Mouse (Mus musculus) forebrain, embryonic 16.5 days (tissue): ENCODE measurements around the gene Ttc9b. TPM values are rescaled to one million over a fixed set of nuclear protein-coding genes. Genes with fewer than 3 reads are reported as not detected.
A peak's percentile ranks its signal among the peaks of the same experiment; 100 is the strongest.

ENCODE experiments used
- ATAC-seq: fragments of 200-750 bp; cut with Nextera tagmentation; 2 replicates; pipeline ENCODE4 v1.8.0; 2017; ENCODE audit warnings: mild to moderate bottlenecking, moderate library complexity
- H3K27ac ChIP-seq: fragments of 300-500 bp; sonication (generic); 2 replicates; pipeline ENCODE4 v1.5.1; 2014; ENCODE audit warnings: low read length, control low read depth
- H3K27me3 ChIP-seq: fragments of 300-500 bp; sonication (generic); replicated peaks from 2 replicates; pipeline ENCODE4 v1.6.1; 2014; ENCODE audit warnings: low read length; ENCODE audit not compliant: control insufficient read depth, insufficient read depth
- H3K36me3 ChIP-seq: fragments of 300-500 bp; sonication (generic); 2 replicates; pipeline ENCODE4 v1.6.1; 2014; ENCODE audit not compliant: control insufficient read depth, insufficient read depth
- H3K4me1 ChIP-seq: fragments of 300-500 bp; sonication (generic); replicated peaks from 2 replicates; pipeline ENCODE4 v1.6.1; 2014; ENCODE audit warnings: low read length; ENCODE audit not compliant: control insufficient read depth, insufficient read depth
- H3K4me2 ChIP-seq: fragments of 300-500 bp; sonication (generic); 2 replicates; pipeline ENCODE4 v1.6.1; 2014; ENCODE audit warnings: mild to moderate bottlenecking, low read length, control low read depth
- H3K4me3 ChIP-seq: fragments of 300-500 bp; sonication (generic); replicated peaks from 2 replicates; pipeline ENCODE4 v1.5.1; 2014; ENCODE audit warnings: mild to moderate bottlenecking, low read length, control low read depth
- H3K9ac ChIP-seq: fragments of 300-500 bp; sonication (generic); replicated peaks from 2 replicates; pipeline ENCODE4 v1.6.1; 2014; ENCODE audit warnings: low read depth, low read length, control low read depth
- H3K9me3 ChIP-seq: fragments of 300-500 bp; sonication (generic); 2 replicates; pipeline ENCODE4 v1.6.1; 2016; ENCODE audit warnings: low read length; ENCODE audit not compliant: control insufficient read depth
- WGBS: fragments of 180-500 bp; shearing (Covaris S2); extraction: QIAGEN DNeasy Blood & Tissue Kit; methylation state at CpG from one replicate; pipeline ENCODE4 v1.1.7; 2014; 5-methylcytosine and 5-hydroxymethylcytosine counted together
- polyA plus RNA-seq: library from polyadenylated mRNA; unstranded; fragments of >200 nt; fragmentation: Nextera tagmentation; extraction: Ambion mirVana; gene quantifications from 2 replicates; pipeline ENCODE4 v1.2.1, GENCODE M21; 2015

The Ttc9b gene
- polyA plus RNA-seq, 1 experiment from 2014 or later: 65.7 TPM

DNA sequence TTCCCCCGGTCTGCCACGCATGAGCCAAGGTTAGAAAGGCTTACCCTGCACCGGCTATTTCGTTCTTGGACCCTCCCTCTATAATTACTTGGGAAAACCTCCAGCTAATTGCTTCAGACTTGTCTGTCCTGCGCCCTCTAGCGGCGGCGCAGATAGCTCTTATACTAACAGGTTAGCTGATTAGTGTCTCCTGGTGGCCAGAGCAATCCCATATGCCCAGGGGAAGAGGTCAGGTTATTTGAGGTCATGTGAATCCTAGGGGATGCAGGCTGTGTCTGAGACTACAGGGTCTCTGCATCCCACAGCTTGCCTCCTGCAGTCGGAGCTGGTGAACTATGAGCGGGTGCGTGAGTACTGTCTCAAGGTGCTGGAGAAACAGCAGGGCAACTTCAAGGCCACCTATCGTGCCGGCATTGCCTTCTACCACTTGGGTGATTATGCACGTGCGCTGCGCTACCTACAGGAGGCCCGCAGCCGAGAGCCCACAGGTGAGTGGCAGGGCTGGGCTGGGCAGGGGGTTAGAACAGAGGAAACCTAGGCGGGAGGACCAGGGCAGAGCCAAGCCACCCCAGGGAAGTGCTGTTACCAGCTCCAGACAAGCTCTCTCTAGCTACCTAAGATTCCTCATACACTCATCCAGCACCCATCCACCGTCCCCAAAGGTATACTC is 1.0 kb downstream of the Ttc9b start:
- WGBS: 64% methylated on average over 20 of the region's 20 CpGs
- no peak overlapping the region for H3K27ac ChIP-seq
- peaks cover 22% of the 10 kb centered on the region for H3K4me1 ChIP-seq
- H3K4me2 ChIP-seq: peak overlapping the region; percentile 65
- no peak for ATAC-seq
- no peaks in the 10 kb centered on the region for H3K9me3 ChIP-seq
- peaks cover 8% of the 10 kb centered on the region; the same call in 1 of the 2 replicates for H3K36me3 ChIP-seq
- no peak overlapping the region for H3K9ac ChIP-seq
- peak overlapping the region; percentile 64 for H3K4me3 ChIP-seq
- no peaks in the 10 kb centered on the region for H3K27me3 ChIP-seq

DNA sequence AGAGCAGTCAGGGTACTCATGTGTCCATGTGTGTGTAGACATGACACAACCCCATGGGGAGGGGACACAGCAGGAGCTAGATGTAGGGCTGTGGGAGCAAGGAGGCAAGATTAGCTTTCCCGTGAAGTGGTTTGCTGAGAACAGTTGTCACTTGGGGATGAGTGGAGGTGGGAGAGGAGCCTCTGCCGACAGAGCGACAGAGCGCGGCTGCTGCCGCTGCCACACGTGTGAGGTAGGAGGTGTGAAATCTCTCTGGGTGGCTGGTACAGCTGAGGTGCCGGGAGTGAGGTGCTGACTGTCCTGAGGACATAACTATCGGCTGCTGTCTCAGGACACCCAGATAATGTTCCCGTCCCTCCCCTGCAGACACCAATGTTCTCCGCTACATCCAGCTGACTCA is 1.8 kb downstream of the Ttc9b start:
- Histone ChIP-seq H3K9ac (no peak overlapping the region), H3K9me3 (no peaks in the 10 kb centered on the region), H3K27ac (no peak overlapping the region), H3K27me3 (no peaks in the 10 kb centered on the region), H3K4me3 (no peak overlapping the region), H3K4me2 (0 out of 2 replicates have a peak overlapping the region, but pooled peaks have one; percentile 6), H3K4me1 (peaks cover 22% of the 10 kb centered on the region), H3K36me3 (peaks cover 8% of the 10 kb centered on the region; the same call in 1 of the 2 replicates)
- WGBS: 72% methylated on average over 11 of the region's 11 CpGs
- ATAC-seq: no peak

DNA sequence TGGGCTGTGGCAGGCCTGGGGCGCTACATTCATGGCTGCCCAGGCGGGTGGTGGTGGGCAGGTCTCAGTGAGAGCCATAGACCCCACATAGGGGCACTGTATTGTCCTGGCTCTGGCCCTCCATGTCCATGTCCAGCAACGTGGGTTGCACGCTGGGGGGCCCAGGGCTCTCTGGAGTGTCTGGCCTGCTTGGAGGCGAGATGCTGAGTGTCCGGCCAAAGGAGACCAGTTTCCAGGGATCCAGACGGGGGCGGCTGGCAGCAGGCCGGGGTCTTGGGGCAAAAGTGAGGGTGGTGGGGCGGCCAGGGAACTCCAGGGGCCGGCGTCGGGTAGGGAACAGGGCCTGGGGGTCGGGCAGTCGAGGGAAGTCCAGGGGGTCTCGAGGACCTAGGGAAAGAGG is 2.9 kb downstream of the Ttc9b start:
- H3K36me3 ChIP-seq: peaks cover 13% of the 10 kb centered on the region; the same call in 1 of the 2 replicates
- 86% methylated on average over 16 of the region's 16 CpGs for WGBS

DNA sequence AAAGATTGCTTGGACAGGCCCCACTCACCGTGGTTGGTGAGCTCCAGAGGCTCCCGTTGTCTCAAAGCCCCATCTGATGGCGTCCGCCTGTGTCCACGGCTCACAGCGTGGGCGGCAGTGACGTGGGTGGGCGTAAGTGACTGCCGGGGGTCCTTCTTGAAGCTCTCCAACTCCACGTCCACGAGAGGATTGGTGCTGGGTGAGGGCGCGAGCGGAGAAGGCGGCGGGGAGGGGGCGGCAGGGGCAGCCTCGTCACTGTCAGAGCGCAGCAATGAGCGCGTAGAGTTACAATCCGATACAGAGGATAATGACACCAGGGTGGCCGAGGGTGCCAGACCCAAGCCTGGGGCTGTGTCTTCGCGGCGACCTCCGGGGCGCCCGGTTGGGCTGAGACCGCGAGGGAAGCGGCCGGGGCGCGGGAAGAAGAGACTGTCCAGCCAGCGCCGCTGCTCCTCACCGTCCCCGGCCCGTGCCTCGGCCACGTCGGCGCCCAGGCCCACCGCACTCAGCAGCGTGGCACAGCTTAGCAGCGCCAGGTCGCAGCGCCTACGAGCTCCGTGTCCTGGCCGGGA is 4.2 kb downstream of the Ttc9b start:
- H3K9ac ChIP-seq: no peak overlapping the region
- H3K4me3 ChIP-seq: no peak overlapping the region
- H3K9me3 ChIP-seq: no peaks in the 10 kb centered on the region
- 33% methylated on average over 53 of the region's 53 CpGs for WGBS
- no peak overlapping the region for H3K27ac ChIP-seq
- no peak overlapping the region for H3K4me2 ChIP-seq
- H3K27me3 ChIP-seq: no peaks in the 10 kb centered on the region
- peaks cover 13% of the 10 kb centered on the region; the same call in 1 of the 2 replicates for H3K36me3 ChIP-seq
- peaks cover 20% of the 10 kb centered on the region for H3K4me1 ChIP-seq
- ATAC-seq: no peak

More for the DNA sequence above, 2.9 kb downstream of the Ttc9b start:
- H3K9me3 ChIP-seq: no peaks in the 10 kb centered on the region
- H3K4me1 ChIP-seq: peaks cover 22% of the 10 kb centered on the region
- H3K9ac ChIP-seq: no peak overlapping the region
- no peak for ATAC-seq
- no peaks in the 10 kb centered on the region for H3K27me3 ChIP-seq
- H3K4me3 ChIP-seq: no peak overlapping the region
- H3K4me2 ChIP-seq: no peak overlapping the region
- no peak overlapping the region for H3K27ac ChIP-seq

DNA sequence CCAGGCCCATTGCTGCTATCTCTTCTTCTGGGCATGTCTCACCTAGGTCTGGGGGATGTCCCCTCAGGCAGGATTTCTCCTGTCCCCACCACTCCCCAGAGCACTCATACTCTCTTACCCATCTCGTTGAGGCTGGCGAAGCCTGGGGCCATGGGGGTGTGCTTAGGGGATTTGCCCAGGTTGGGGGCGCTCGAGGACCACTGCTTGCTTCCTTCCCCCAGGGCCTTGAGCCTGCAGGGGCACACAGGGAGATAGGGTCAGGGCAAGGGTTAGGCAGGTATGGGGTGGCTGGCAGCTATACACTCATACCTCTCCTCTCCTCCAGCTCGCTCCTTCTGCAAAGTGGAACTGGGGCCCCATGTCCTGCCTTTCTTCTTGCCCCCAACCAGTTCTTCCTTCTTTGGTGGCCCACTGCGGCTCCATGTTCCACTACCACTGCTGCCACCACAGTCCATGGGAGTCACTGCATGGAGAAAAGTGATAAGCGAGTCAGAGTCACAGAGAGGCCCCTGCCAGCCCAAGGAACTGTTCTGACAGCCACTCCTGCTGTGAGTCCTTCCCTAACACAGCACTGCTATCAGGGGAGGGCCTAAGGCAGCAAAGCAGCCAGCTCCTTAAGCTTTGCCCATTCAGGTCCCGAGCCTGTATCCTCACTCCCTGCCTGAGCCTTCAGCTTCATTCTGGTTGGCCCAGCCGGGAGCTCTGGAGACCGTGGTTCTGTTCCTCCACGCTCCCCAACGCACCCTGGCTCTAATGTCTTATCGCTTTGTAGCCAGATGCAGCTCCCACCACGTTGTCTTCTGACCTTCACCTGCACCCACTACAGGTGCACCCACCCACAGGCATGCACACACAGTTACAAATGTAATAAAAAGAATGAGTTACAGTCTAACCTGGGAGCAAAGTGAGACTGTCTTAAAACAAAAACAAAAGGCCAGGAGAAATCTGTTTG is 5.3 kb downstream of the Ttc9b start:
- H3K36me3 ChIP-seq: peaks cover 13% of the 10 kb centered on the region; the same call in 1 of the 2 replicates
- WGBS: 65% methylated on average over 14 of the region's 14 CpGs

DNA sequence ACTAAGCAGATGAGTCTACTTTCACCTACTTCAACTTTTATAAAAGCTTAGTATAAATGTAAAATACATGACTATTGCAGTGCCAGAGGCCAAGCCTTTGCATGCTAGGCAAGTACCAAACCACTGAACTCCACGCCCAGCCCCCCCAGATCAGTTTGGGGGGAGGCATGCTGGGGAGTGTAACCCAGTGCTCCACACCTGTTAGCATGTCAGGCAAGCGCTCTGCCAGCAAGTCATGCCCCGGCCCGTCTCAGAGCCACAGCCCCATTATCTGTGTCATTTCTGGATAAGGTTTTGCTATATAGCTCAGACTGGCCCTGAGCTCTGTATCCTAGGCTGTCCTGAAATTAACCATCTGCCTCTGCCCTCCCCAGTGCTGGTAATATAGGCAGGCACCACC is 8.3 kb downstream of the Ttc9b start:
- no peaks in the 10 kb centered on the region for H3K4me1 ChIP-seq
- peaks cover 12% of the 10 kb centered on the region; the same call in 1 of the 2 replicates for H3K36me3 ChIP-seq
- WGBS: 96% methylated on average over 4 of the region's 4 CpGs
- no peaks in the 10 kb centered on the region for H3K27me3 ChIP-seq
- no peak for ATAC-seq
- no peak overlapping the region for H3K27ac ChIP-seq
- no peaks in the 10 kb centered on the region for H3K9me3 ChIP-seq
- H3K4me2 ChIP-seq: no peak overlapping the region
- no peak overlapping the region for H3K4me3 ChIP-seq
- no peak overlapping the region for H3K9ac ChIP-seq

More for the DNA sequence above, 5.3 kb downstream of the Ttc9b start:
- Histone ChIP-seq H3K9me3 (no peaks in the 10 kb centered on the region), H3K27me3 (no peaks in the 10 kb centered on the region), H3K4me3 (no peak overlapping the region), H3K27ac (no peak overlapping the region), H3K9ac (no peak overlapping the region), H3K4me2 (no peak overlapping the region), H3K4me1 (peaks cover 15% of the 10 kb centered on the region)
- ATAC-seq: no peak

DNA sequence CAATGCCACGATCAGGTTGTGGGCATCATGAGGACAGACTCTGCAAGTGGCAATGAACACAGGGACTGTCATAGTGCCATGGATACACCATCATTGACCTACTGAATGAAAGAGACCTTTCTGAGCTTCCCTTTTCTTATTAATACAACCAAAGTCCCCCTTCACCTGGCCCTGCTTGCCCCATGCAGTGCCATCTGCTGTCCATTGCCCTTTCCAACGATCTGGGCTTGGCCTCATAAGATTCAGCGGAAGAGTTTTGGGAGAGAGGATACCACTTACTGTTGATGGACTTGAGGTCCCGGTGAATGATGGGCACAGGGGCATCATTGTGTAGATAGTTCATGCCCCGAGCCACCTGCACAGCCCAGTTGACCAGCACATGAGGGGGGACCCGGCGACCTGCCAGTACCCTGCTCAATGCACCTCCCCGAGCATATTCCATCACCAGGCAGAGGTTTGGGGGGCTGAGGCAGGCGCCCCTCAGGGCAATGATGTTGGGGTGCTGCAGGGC is 19.4 kb downstream of the Ttc9b start:
- Histone ChIP-seq H3K27ac (no peak overlapping the region), H3K27me3 (no peaks in the 10 kb centered on the region), H3K4me3 (peak overlapping the region; percentile 88), H3K4me1 (peaks cover 42% of the 10 kb centered on the region), H3K36me3 (peaks cover 3% of the 10 kb centered on the region; the same call in 1 of the 2 replicates), H3K9ac (peak overlapping the region; percentile 94), H3K4me2 (peak overlapping the region; percentile 99), H3K9me3 (no peaks in the 10 kb centered on the region)
- WGBS: 47% methylated on average over 9 of the region's 9 CpGs
- ATAC-seq: no peak

DNA sequence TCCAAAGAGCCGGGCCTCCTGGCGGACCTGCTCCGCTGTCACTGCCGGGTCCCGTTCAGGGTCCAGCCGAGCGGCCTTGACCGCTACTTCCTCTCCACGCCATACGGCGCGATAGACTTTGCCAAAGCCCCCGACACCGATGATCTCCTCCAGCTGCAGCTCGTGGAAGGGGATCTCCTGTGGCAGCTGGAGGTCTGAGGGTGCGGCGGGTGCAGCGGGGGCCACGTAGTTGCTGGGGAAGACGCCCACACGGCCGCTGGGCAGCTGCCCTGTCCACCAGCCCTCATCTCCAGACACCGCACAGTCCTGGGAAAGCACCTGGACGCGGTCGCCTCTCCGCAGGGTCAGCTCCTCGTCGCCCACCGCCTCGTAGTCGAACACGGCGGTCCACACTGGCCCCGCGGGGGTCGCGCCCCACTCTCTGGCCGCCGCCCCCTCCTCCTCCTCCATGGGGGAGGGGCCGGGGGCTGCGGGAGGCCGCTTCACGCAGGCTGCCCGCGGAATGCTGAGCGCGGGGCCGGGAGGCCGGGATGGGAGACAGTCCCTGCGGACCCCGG is 19.9 kb downstream of the Ttc9b start:
- Histone ChIP-seq H3K9me3 (no peaks in the 10 kb centered on the region), H3K36me3 (no peaks in the 10 kb centered on the region), H3K4me1 (peaks cover 42% of the 10 kb centered on the region), H3K4me3 (peak overlapping the region; percentile 88), H3K9ac (peak overlapping the region; percentile 94), H3K27me3 (no peaks in the 10 kb centered on the region), H3K4me2 (peak overlapping the region; percentile 99), H3K27ac (no peak overlapping the region)
- 0 out of 2 replicates have a peak, but pooled peaks have one; percentile 2 for ATAC-seq
- 2% methylated on average over 24 of the region's 52 CpGs for WGBS
